ENCODE assay signal across 8 mouse cellular contexts in the genomic region with DNA sequence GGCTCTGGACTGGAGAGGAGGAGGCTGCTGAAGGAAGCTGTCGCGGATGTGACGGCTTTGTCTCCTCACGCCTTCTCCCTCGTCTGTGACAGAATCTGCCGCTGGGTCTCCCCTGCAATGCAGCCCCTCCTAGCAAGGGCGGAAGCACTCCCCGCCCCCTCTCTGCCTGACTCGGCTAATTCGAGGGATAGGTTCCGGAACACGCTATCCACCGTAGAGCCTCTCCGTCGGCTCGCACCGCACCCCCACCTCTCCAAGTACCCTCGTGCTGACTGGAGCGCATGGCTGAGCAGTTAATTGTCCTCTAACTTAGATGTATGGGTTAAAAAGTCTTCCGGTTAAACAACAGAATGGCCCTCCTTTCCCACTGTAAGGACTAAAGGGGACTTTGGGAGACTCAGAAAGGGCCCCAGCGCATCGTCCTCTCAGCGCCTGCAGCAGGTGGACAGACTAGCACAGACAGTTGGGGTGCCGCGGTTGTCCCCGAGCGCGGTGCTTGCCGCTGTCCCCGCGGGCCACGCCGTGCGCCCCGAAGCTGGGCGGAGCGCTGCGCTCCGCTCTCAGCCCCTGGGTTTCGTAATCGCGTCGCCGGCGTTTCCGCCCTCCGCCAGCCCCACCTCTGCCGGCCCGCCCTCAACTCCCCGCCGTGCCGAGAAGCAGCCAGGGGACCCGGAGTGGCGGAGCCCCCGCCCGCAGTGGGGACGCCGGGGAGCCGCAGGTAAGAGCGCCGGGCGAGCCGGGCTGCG. TPM values are rescaled to one million over a fixed set of nuclear protein-coding genes. Genes with fewer than 3 reads are reported as not detected.
DNase-seq lines count a peak whose midpoint lies in the region; ATAC-seq and TF ChIP-seq lines count a peak whose summit lies in the region.

Gene Cdc42se1 (plus strand): TSS at position 585 of the 746 bp plus-strand sequence.

- TF ChIP-seq POLR2A in lung, adult 2 months (IDR thresholded peaks at IDR 0.05; ENCODE audit: borderline replicate concordance, extremely low read depth, low read depth, low read length): peak; percentile 86

- peaks cover 57% of the 10 kb centered on the region for H3K4me1 ChIP-seq in G1E (ENCODE audit: insufficient read depth, low read depth, low read length)
- H3K4me1 ChIP-seq in forebrain, postnatal 0 days (ENCODE audit: insufficient read depth): peaks cover 26% of the 10 kb centered on the region
- H3K4me1 ChIP-seq in lung, adult 2 months (ENCODE audit: control insufficient read depth, insufficient read depth, low read length): peaks cover 16% of the 10 kb centered on the region

- DNase-seq in G1E (ENCODE audit: low spot score): peak; percentile 95
- peak; percentile 88 to 90 for DNase-seq in cerebellum, adult 18-20 months
- DNase-seq in forebrain, postnatal 0 days: peak; percentile 96
- peak; percentile 86 to 90 for DNase-seq in heart, postnatal 36 days
- DNase-seq in layer of hippocampus, adult 2 months (ENCODE audit: low spot score in 2 of 2): peak; percentile 89 to 91
- peak; percentile 87 for DNase-seq in lung, adult 2 months
- DNase-seq in testis, postnatal 14 days (ENCODE audit: low spot score): peak; percentile 84

- intact Hi-C loops in heart, postnatal 36 days (cut with DNase I): loop anchor here (1.0 to 5.0 kb wide), 2 partner anchors 11 to 89 kb away; partner anchors contain the start of gene Gabpb2

- no peaks in the 10 kb centered on the region for H3K9me3 ChIP-seq in G1E (replicated peaks)
- H3K9me3 ChIP-seq in forebrain, postnatal 0 days (ENCODE audit: low read length): no peaks in the 10 kb centered on the region

- TF ChIP-seq CTCF in G1E (IDR thresholded peaks at IDR 0.05; ENCODE audit: low read depth, low read length): no peak
- TF ChIP-seq CTCF in forebrain, postnatal 0 days (IDR thresholded peaks at IDR 0.05; ENCODE audit: low read depth): no peak; the same call in 1 of the 2 replicates
- TF ChIP-seq CTCF in layer of hippocampus, adult 2 months (conservative IDR thresholded peaks at IDR 0.05): no peak
- no peak for TF ChIP-seq CTCF in lung, adult 2 months (IDR thresholded peaks at IDR 0.05; ENCODE audit: insufficient read depth, low read length)

- ATAC-seq in G1E (ENCODE audit: extremely low read depth, insufficient number of reproducible peaks, low FRiP score, poor library complexity, severe bottlenecking): peak; percentile 61
- peak; percentile 93 for ATAC-seq in forebrain, postnatal 0 days
- peak; percentile 69 for ATAC-seq in neutrophil, adult 5-6 weeks (ENCODE audit: extremely low read depth, insufficient number of reproducible peaks, low FRiP score, poor library complexity, severe bottlenecking)

- peak within 1 kb of the TSS; percentile 87 for H3K9ac ChIP-seq in forebrain, postnatal 0 days

- H3K4me2 ChIP-seq in forebrain, postnatal 0 days (ENCODE audit: low read depth): peak within 1 kb of the TSS; percentile 89

- WGBS in forebrain, postnatal 0 days: 1% methylated on average over 64 of the region's 64 CpGs
- under 1% methylated on average over 64 of the region's 64 CpGs for WGBS in lung, adult 2 months

- peak within 1 kb of the TSS; percentile 78 for H3K4me3 ChIP-seq in G1E (ENCODE audit: low read depth, low read length)
- peak within 1 kb of the TSS; percentile 84 for H3K4me3 ChIP-seq in forebrain, postnatal 0 days (ENCODE audit: low read depth, low read length)
- peak within 1 kb of the TSS; percentile 81 for H3K4me3 ChIP-seq in layer of hippocampus, adult 2 months
- peak within 1 kb of the TSS; percentile 93 for H3K4me3 ChIP-seq in lung, adult 2 months (replicated peaks; ENCODE audit: extremely low read depth, low read depth, low read length)

- H3K27ac ChIP-seq in forebrain, postnatal 0 days (ENCODE audit: low read depth, low read length): peak within 1 kb of the TSS; percentile 98
- peak within 1 kb of the TSS; percentile 100 for H3K27ac ChIP-seq in layer of hippocampus, adult 2 months

- peaks cover 54% of the 10 kb centered on the region for H3K36me3 ChIP-seq in G1E (replicated peaks)
- H3K36me3 ChIP-seq in forebrain, postnatal 0 days (ENCODE audit: insufficient read depth): peaks cover 34% of the 10 kb centered on the region

- no peaks in the 10 kb centered on the region for H3K27me3 ChIP-seq in G1E (ENCODE audit: insufficient read depth, low read length)
- no peaks in the 10 kb centered on the region for H3K27me3 ChIP-seq in forebrain, postnatal 0 days (ENCODE audit: insufficient read depth, low read length)

RNA-seq across cellular contexts. Expression of gene Cdc42se1, which starts in this region (rescaled TPM):
- total RNA-seq in G1E (2014; fragmentation: Nextera tagmentation) (105 and 109 TPM in 2 replicates), G1E (2017) (88.3 and 91.8 TPM in 2 replicates)
- polyA plus RNA-seq in G1E (2012): 128 and 150 TPM in 2 replicates
- 55.7 and 68.0 TPM in 2 replicates for total RNA-seq in forebrain, postnatal 0 days (2014; rRNA removed)
- polyA plus RNA-seq in forebrain, postnatal 0 days (2015; fragmentation: Nextera tagmentation; extraction: Ambion mirVana): 54.2 and 54.9 TPM in 2 replicates
- total RNA-seq in heart, postnatal 36 days (2021): 10 to 100 TPM; 20.4 to 22.8 TPM
- total RNA-seq in layer of hippocampus, adult 2 months (2021): 10 to 100 TPM; 67.5 to 77.5 TPM
- polyA plus RNA-seq in lung, adult 2 months (2012; rRNA removed): 54.0 and 71.7 TPM in 2 replicates
- 303 and 323 TPM in 2 replicates for total RNA-seq in neutrophil, adult 5-6 weeks (2017)

Comparison
In these comparisons a context has a peak if more than half of its experiments do, and no peak if none do; other contexts are left out.
1. Peak in every context shown above with its lines: DNase-seq, ATAC-seq, H3K4me3 ChIP-seq and H3K27ac ChIP-seq.